Mouse (Mus musculus): ENCODE data around the gene Susd1.

The Susd1 gene

GRCm38 (mm10) chr4:59437990-59438854 lies at the start of gene Susd1:
Gene Susd1, minus strand, starts transcription at chr4:59438633.
- peak; percentile 67 to 71 for DNase-seq (ENCODE audit: low spot score in 2 of 2)

- DNase-seq (ENCODE audit: low spot score in 2 of 2) = no peak
Measured at GRCm38 (mm10) chr4:59471306-59471705, 32.9 kb upstream of the Susd1 start.

GRCm38 (mm10) chr4:59465449-59465848 lies 27.0 kb upstream of the Susd1 start:
- DNase-seq (ENCODE audit: low spot score in 2 of 2) = no peak

- no peak for DNase-seq (ENCODE audit: low spot score in 2 of 2)
Measured at GRCm38 (mm10) chr4:59464661-59465060, 26.2 kb upstream of the Susd1 start.

GRCm38 (mm10) chr4:59462494-59462893 lies 24.1 kb upstream of the Susd1 start:
- no peak for DNase-seq (ENCODE audit: low spot score in 2 of 2)

GRCm38 (mm10) chr4:59461116-59461727 lies 22.8 kb upstream of the Susd1 start:
- no peak for DNase-seq (ENCODE audit: low spot score in 2 of 2)

GRCm38 (mm10) chr4:59459216-59459955 lies 21.0 kb upstream of the Susd1 start:
- no peak for DNase-seq (ENCODE audit: low spot score in 2 of 2)

GRCm38 (mm10) chr4:59457941-59458340 lies 19.5 kb upstream of the Susd1 start:
- DNase-seq (ENCODE audit: low spot score in 2 of 2) = peak in 1 of 2 experiments; percentile 12

GRCm38 (mm10) chr4:59457091-59457490 lies 18.7 kb upstream of the Susd1 start:
- DNase-seq (ENCODE audit: low spot score in 2 of 2) = no peak

GRCm38 (mm10) chr4:59455465-59455864 lies 17.0 kb upstream of the Susd1 start:
- no peak for DNase-seq (ENCODE audit: low spot score in 2 of 2)

GRCm38 (mm10) chr4:59454046-59454445 lies 15.6 kb upstream of the Susd1 start:
- DNase-seq (ENCODE audit: low spot score in 2 of 2) = no peak

- DNase-seq (ENCODE audit: low spot score in 2 of 2) = no peak
Measured at GRCm38 (mm10) chr4:59452503-59452933, 14.1 kb upstream of the Susd1 start.

GRCm38 (mm10) chr4:59450906-59451305 lies 12.5 kb upstream of the Susd1 start:
- no peak for DNase-seq (ENCODE audit: low spot score in 2 of 2)

GRCm38 (mm10) chr4:59450234-59450854 lies 11.9 kb upstream of the Susd1 start:
- DNase-seq (ENCODE audit: low spot score in 2 of 2) = peak; percentile 10 to 34

GRCm38 (mm10) chr4:59447296-59447695 lies 8.9 kb upstream of the Susd1 start:
- no peak for DNase-seq (ENCODE audit: low spot score in 2 of 2)

- DNase-seq (ENCODE audit: low spot score in 2 of 2) = no peak
Measured at GRCm38 (mm10) chr4:59445516-59445915, 7.1 kb upstream of the Susd1 start.

GRCm38 (mm10) chr4:59444994-59445393 lies 6.6 kb upstream of the Susd1 start:
- DNase-seq (ENCODE audit: low spot score in 2 of 2) = no peak

- DNase-seq (ENCODE audit: low spot score in 2 of 2) = no peak
Measured at GRCm38 (mm10) chr4:59444085-59444484, 5.7 kb upstream of the Susd1 start.

GRCm38 (mm10) chr4:59441265-59441664 lies 2.8 kb upstream of the Susd1 start:
- no peak for DNase-seq (ENCODE audit: low spot score in 2 of 2)

- DNase-seq (ENCODE audit: low spot score in 2 of 2) = peak in 1 of 2 experiments; percentile 13
Measured at GRCm38 (mm10) chr4:59439960-59440359, 1.5 kb upstream of the Susd1 start.

- DNase-seq (ENCODE audit: low spot score in 2 of 2) = no peak
Measured at GRCm38 (mm10) chr4:59439041-59439440, 608 bp upstream of the Susd1 start.

GRCm38 (mm10) chr4:59435951-59436350 lies 2.5 kb downstream of the Susd1 start:
- no peak for DNase-seq (ENCODE audit: low spot score in 2 of 2)

Data from urinary bladder, adult 18-20 months (tissue).